Mouse (Mus musculus) adrenal gland, postnatal 10 days (tissue): ENCODE measurements at regions not wholly inside any gene's neighbourhood (a gene's known extent, or its start where the extent isn't known, plus 50 kb on each side); places are given as distances from the start of the nearest gene placed in this dataset.

Experiments used
- DNase-seq: peaks from one replicate; pipeline ENCODE4 v3.0.0; 2021; ENCODE audit warnings: mixed read lengths

DNA sequence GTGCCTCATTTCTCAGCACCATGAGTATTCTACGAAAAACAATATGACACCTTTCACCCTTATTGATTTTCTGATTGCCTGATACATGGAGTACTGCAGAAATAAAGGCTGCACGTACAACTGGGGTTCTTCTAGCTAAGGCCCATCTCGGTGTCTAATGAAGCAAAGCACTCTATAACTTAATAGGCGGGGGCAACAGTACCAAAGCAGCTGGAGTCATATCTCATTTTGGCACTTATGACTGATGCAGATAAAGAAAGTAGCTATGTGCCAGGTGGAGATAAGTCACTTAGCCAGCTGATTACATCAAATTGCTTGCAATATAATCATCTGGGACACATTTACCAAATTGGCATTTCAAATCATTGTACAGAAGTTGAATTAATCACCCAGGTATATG, 73.0 kb upstream of the Lin7a start:
- DNase-seq: no peak

GRCm38 (mm10) chr10:107201051-107201450, 70.4 kb upstream of the Lin7a start:
- no peak for DNase-seq

- peak; percentile 6 for DNase-seq
These were observed 66.3 kb upstream of the Lin7a start for GRCm38 (mm10) chr10:107205085-107205717.

- DNase-seq: no peak
These were observed 61.6 kb upstream of the Lin7a start for GRCm38 (mm10) chr10:107209927-107210326.

DNA sequence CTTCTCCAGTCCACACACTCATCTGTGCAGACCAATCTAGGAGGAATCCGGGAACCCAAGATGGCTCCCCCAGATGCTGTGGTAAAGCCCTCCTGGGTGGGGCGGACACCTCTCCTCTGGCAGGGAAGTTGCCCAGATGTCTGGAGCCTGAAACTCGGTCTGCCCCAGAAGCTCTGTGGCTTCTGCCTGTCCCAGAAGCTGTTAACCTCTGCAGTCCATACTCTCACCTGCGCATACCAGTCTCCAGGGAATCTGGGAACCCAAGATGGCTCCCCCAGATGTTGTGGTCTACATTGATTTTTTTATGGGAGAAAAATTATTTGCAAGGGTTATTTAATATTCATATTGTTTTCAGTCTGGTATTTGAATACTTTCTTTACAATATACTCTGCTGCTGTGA, 58.4 kb upstream of the Lin7a start:
- no peak for DNase-seq

DNA sequence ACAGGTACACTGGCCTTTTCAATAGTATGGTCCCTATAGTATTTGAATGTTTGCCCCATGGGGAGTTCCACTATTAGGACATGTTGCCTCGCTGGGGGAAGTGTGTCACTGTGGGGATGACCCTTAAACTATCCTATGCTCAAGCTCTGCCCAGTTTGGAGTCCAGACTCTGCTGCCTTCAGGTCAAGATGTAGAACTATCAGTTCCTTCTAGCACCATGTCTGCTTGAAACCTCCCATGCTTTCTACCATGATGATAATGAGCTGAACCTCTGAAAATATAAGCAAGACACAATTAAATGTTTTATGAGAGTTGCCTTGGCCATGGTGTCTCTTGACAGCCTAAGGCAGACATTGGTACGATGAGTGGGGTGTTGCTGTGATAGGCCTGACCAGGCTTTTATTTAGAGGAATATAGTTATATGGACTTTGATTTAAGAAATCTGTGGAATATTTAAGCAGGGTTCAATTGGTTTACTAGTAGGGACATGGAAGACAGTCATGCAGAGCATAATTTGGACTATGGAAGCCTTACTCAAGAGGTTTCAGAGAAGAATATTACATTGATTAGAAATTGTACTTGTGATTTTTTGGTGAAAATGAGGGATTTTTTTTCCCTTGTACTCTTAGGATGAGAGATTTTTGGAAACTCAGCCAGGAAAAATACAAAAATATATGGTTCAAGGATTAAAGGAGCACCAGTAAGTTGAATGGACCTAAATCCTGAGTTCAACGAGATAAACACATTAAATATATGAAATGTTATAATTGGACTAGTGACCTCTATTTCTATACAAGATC, 57.7 kb upstream of the Lin7a start:
- no peak for DNase-seq

- DNase-seq: no peak
These were observed 56.7 kb upstream of the Lin7a start for GRCm38 (mm10) chr10:107214741-107215230.

DNA sequence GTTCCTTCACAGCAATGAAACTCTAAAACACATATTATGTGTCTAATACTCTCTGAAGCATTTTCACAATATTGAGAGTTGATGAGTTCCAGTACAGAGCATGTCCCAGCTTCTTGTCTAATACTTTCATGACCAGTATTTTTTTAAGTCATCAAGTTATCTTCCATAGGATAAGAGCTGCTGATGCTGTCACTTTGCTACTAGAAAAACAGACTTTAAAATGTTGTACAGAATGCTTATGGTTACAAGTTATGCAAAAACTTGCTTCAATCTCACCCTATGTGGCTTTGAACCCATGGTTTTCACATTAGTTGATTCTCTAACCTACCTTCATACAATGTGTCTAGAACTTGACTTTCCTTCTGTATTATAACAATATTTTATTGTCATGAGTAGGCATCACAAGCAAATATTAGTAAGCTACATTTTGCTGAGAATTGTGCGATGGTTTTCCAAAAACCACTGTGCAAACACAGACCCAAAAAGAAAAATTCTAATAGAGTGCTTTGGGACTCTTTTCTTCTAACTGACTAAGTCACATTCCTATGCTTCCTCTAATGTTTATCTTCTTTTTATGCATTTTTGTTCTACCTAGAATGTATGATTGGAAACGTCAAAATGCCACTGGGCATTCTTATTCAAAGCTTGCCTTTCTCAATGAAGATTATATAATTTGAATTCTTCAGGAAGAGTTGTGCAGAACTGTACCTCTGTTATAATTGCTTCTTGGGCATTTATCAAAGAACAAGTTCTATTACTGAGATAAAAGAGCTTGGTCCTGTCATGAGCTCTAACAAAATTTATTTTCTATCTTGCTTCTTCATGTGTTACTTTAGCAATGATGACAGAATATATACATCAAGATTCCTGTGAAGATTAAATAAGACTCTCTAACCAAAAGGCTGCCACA, 55.6 kb upstream of the Lin7a start:
- no peak for DNase-seq

DNA sequence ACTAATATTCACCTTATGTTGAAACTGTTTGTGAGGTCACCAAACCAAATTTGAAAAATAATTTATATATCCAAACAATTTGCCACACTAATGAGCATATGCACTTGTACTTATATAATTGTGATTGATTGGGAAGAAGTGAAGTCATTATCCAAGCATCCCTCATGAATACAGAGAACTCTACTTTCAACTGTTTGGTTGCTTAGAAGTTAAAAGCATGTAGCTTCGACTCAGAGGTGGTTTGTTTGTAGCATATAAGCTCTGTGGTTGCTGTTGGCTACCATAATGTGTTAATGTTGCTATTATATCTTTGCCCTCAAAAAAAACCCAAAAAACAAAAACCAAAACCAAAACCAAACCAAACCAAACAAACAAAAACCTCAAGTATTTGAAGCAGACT, 54.7 kb upstream of the Lin7a start:
- no peak for DNase-seq

DNA sequence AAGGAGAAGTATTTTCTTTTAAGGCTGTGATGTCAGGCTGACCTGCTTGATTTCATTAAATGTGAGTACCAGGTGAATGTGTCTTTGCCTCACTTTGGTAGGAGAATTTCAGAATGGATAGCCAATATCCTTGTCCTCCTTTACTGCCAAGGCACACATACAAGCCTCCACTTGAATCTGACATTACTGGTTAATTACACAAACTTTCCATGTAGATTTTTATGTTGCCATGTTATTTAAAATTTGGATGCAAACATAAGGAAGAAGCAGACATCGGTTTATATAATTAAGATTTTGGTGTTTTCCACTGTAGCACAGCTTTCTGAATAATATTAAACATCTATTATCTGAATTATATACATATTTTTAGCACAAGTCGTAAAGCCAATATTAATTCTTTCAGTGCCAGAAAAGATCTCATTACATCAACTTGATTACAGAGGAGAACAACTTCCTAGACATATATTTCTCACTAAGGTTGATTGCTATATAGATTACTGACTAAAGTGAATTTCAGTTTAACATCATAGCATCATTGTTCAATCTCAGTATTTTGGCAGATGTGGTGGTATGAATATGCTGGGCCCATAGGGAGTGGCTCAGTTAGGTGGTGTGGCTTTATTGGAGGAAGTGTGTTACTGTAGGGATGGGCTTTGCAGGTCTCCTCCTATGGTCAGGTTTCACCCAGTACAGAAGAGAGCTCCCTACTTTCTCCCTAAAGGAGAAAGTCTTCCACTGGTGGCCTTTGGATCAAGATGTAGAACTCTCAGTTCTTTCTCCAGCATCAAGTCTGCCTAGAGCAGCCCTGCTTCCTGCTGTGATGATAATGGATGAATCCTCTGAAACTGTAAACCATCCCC, 53.9 kb upstream of the Lin7a start:
- DNase-seq: no peak

GRCm38 (mm10) chr10:107218861-107219430, 52.5 kb upstream of the Lin7a start:
- no peak for DNase-seq

GRCm38 (mm10) chr10:107219621-107220370, 51.7 kb upstream of the Lin7a start:
- DNase-seq: no peak

DNA sequence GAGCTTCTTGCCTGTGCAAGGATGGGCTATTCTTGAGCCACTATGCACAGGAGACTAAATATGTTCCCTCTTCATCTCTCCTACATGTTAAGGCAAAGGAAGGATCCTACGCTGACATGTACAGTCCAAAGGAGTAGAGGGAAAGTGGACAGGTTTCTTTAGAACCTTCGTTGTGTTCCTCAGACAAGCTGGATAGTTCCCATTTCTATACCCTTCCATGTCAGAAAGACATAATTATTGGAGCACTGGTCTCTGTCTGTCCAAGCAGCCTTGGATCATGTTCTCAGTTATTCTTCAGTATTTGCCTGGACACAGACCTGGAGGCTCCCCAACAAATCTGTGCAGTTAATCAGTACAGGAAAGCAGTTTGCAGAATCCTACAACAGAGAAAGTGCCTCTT, 51.0 kb upstream of the Lin7a start:
- DNase-seq: no peak

DNA sequence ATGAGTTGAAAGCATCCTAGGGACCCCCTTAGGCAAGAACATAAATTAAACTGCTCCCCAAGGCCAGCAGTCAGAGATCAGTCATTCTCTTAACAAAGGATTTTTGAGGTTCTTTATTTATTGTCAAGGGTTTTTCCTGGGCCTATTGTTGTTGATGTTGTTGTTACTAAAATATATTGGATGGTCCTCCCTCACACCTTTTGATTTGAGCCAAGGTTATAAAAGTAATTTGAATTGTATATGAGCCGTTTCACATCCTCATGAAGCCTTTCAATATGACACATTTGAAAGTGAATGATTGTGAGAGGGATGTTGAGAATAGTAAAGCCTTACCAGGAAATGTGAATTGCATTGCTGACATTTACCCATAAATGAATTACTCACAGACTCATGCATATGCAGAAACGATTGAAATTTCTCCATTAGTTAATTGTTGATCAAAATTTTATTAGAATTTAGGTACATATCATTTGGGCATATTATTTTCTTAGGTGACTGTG, 50.3 kb upstream of the Lin7a start:
- no peak for DNase-seq
